ENCODE assay signal across 9 mouse cellular contexts in genomic region chr6:129048857-129049473, GRCm38 (mm10). TPM values are rescaled to one million over a fixed set of nuclear protein-coding genes. Genes with fewer than 3 reads are reported as not detected.
A peak's percentile ranks its signal among the peaks of the same experiment; 100 is the strongest.
DNase-seq lines count a peak whose midpoint lies in the region; ATAC-seq and TF ChIP-seq lines count a peak whose summit lies in the region.
"Had no signal": no experiment of that assay in that cellular context is flagged by ENCODE, and none has a peak within 500 bp of the region (broad histone marks: within the 10 kb centered on the region; RNA-seq: fewer than 3 reads in every experiment).

No protein-coding gene starts in this region.

- peaks cover 7% of the 10 kb centered on the region for H3K4me1 ChIP-seq in intestine, embryonic 16.5 days (ENCODE audit: control insufficient read depth, insufficient read depth, low read length)
- H3K4me1 ChIP-seq in neural tube, embryonic 12.5 days, result no peaks in the 10 kb centered on the region
- H3K4me1 ChIP-seq in thymus, adult 2 months (replicated peaks; ENCODE audit: control insufficient read depth, insufficient read depth, low read length), result peaks cover 10% of the 10 kb centered on the region

- ATAC-seq in cerebellum, adult (ENCODE audit: insufficient number of reproducible peaks, low FRiP score, low TSS enrichment), result peak; percentile 15; the same call in 1 of the 2 replicates
- peak; percentile 94 for ATAC-seq in intestine, embryonic 16.5 days
- peak; percentile 88 for ATAC-seq in neural tube, embryonic 12.5 days (ENCODE audit: low FRiP score, low read depth)

- H3K4me2 ChIP-seq in intestine, embryonic 16.5 days (ENCODE audit: low read depth, low read length), result peak overlapping the region; percentile 67
- peak overlapping the region; percentile 63 for H3K4me2 ChIP-seq in neural tube, embryonic 12.5 days (replicated peaks)

- TF ChIP-seq CTCF in thymus, adult 2 months (IDR thresholded peaks at IDR 0.05; ENCODE audit: borderline replicate concordance, control insufficient read depth, extremely low read depth, insufficient read depth, low read length, poor library complexity), result no peak

- no peak overlapping the region for H3K27ac ChIP-seq in intestine, embryonic 16.5 days (ENCODE audit: low read length)
- H3K27ac ChIP-seq in neural tube, embryonic 12.5 days, result no peak overlapping the region
- no peak overlapping the region for H3K27ac ChIP-seq in thymus, adult 2 months (ENCODE audit: control insufficient read depth, insufficient read depth, low read length)

- peak overlapping the region; percentile 65 for H3K9ac ChIP-seq in intestine, embryonic 16.5 days (ENCODE audit: low read depth, low read length)
- peak overlapping the region; percentile 46 for H3K9ac ChIP-seq in neural tube, embryonic 12.5 days

- H3K27me3 ChIP-seq in intestine, embryonic 16.5 days (replicated peaks; ENCODE audit: control insufficient read depth, insufficient read depth, low read length), result no peaks in the 10 kb centered on the region
- H3K27me3 ChIP-seq in neural tube, embryonic 12.5 days (replicated peaks), result no peaks in the 10 kb centered on the region
- no peaks in the 10 kb centered on the region for H3K27me3 ChIP-seq in thymus, adult 2 months (ENCODE audit: control insufficient read depth, insufficient read depth, low read length)

- no peak for TF ChIP-seq POLR2A in thymus, adult 2 months (IDR thresholded peaks at IDR 0.05; ENCODE audit: control insufficient read depth, extremely low read depth, insufficient read depth, low read length, poor library complexity)

- H3K4me3 ChIP-seq in intestine, embryonic 16.5 days (ENCODE audit: low read length), result peak overlapping the region; percentile 51
- peak overlapping the region; percentile 34 for H3K4me3 ChIP-seq in neural tube, embryonic 12.5 days
- peak overlapping the region; percentile 33 for H3K4me3 ChIP-seq in thymus, adult 2 months (ENCODE audit: control insufficient read depth, insufficient read depth, low read length)

- DNase-seq in cerebellum, adult 8-10 months, result no peak
- peak; percentile 45 to 68 for DNase-seq in adrenal gland, postnatal 36 days
- peak; percentile 40 for DNase-seq in gastrocnemius, postnatal 10 days
- DNase-seq in lung, adult 18-20 months, result peak; percentile 63 to 75
- DNase-seq in thymus, adult 2 months, result peak; percentile 47

- H3K9me3 ChIP-seq in intestine, embryonic 16.5 days (ENCODE audit: control insufficient read depth, low read length), result no peaks in the 10 kb centered on the region
- no peaks in the 10 kb centered on the region for H3K9me3 ChIP-seq in neural tube, embryonic 12.5 days

- WGBS in intestine, embryonic 16.5 days, result under 1% methylated on average over 13 of the region's 13 CpGs
- under 1% methylated on average over 13 of the region's 13 CpGs for whole genome bisulfite sequencing in neural tube, embryonic 12.5 days
- under 1% methylated on average over 13 of the region's 13 CpGs for WGBS in thymus, adult 2 months

- no peaks in the 10 kb centered on the region for H3K36me3 ChIP-seq in intestine, embryonic 16.5 days (ENCODE audit: control insufficient read depth, insufficient read depth, low read length)
- H3K36me3 ChIP-seq in neural tube, embryonic 12.5 days, result no peaks in the 10 kb centered on the region
- H3K36me3 ChIP-seq in thymus, adult 2 months (ENCODE audit: control insufficient read depth, insufficient read depth, low read length), result no peaks in the 10 kb centered on the region

RNA-seq across cellular contexts. Expression of gene Klrb1f, which starts 3.3 kb away (rescaled TPM):
- not detected for total RNA-seq in adrenal gland, postnatal 36 days (2021)
- total RNA-seq in gastrocnemius, postnatal 10 days (2021), result not detected
- 0.46 and 0.75 TPM in 2 replicates for polyA plus RNA-seq in intestine, embryonic 16.5 days (2015; fragmentation: Nextera tagmentation; extraction: Ambion mirVana)
- 0.24 and 0.51 TPM in 2 replicates for polyA plus RNA-seq in neural tube, embryonic 12.5 days (2016; fragmentation: Nextera tagmentation; extraction: Ambion mirVana)
- polyA plus RNA-seq in thymus, adult 2 months (2012; rRNA removed), result 0.64 and 1.0 TPM in 2 replicates
- polyA plus RNA-seq: C2C12 had no signal

RNA-seq across cellular contexts. Expression of gene Clec2e, which starts 51.7 kb away (rescaled TPM):
- not detected for total RNA-seq in adrenal gland, postnatal 36 days (2021)
- total RNA-seq in gastrocnemius, postnatal 10 days (2021), result under 1 TPM; 0.47 to 0.92 TPM
- polyA plus RNA-seq in intestine, embryonic 16.5 days (2015; fragmentation: Nextera tagmentation; extraction: Ambion mirVana), result 16.7 and 21.7 TPM in 2 replicates
- polyA plus RNA-seq in neural tube, embryonic 12.5 days (2016; fragmentation: Nextera tagmentation; extraction: Ambion mirVana), result not detected in 2 replicates
- polyA plus RNA-seq in thymus, adult 2 months (2012; rRNA removed), result 0.15 TPM in 1 of 2 replicates, not detected in the other
- polyA plus RNA-seq: C2C12 had no signal

Comparison
In these comparisons a context has a peak if more than half of its experiments do, and no peak if none do; other contexts are left out.
1. ATAC-seq: peak in every context shown above with its lines; median percentile 94 in intestine, embryonic 16.5 days; 88 in neural tube, embryonic 12.5 days; 15 in cerebellum, adult.
2. RNA of gene Clec2e, which starts 51.7 kb away (polyA plus RNA-seq): 16.7 to 21.7 TPM in intestine, embryonic 16.5 days; 0.15 TPM in thymus, adult 2 months and not detected in neural tube, embryonic 12.5 days; every median in the first group is over 10 times any median in the second.
3. Peak in every context shown above with its lines, with median percentiles within 50 percentile points of each other: H3K4me3 ChIP-seq.